Mouse (Mus musculus): ENCODE measurements around the gene Abcb4. TPM values are rescaled to one million over a fixed set of nuclear protein-coding genes. Genes with fewer than 3 reads are reported as not detected.

Gene Abcb4
- 0.71 and 0.84 TPM in 2 replicates for polyA plus RNA-seq (2012; rRNA removed)

DNA sequence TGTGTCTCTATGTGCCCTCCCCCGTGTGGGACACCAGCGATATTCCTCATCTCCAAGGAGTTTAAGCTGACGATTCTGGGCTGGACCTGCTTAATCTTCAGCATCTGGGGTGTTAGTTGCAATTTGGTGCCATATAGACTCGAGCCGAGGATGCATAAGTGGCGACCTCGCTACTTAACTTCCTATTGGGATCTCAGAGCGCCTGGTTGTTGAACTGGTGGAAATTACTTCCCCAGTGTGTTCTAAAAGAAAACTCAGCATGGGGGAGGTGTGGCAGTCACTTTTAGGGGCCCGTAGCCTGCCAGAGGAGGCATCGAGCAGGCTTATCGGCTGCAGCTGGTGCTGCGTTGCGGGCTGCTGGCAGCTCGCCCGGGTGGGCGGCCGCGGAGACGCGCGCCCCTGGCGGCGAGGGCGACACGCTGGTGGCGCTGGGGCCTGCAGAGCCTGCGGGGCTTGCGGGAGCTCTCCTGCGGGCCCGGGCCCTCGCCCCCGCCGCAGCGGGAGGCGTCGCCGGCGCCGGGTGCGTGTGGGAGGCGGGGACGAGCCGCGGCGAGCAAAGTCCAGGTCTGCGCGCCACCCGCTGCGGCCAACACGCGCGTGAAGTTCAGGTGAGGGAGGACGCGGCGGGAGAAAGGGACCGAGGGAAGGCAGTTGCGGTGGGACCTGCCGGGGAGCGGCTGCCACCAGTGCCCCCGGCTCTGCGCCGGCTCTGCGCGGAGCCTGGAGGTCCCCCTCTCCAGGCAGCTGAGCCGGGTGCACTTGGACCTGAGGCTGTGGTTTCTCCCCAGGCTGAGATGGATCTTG, at the start of gene Abcb4:
TSS of gene Abcb4 (plus strand) at position 418 of the 804 bp plus-strand sequence.

DNA sequence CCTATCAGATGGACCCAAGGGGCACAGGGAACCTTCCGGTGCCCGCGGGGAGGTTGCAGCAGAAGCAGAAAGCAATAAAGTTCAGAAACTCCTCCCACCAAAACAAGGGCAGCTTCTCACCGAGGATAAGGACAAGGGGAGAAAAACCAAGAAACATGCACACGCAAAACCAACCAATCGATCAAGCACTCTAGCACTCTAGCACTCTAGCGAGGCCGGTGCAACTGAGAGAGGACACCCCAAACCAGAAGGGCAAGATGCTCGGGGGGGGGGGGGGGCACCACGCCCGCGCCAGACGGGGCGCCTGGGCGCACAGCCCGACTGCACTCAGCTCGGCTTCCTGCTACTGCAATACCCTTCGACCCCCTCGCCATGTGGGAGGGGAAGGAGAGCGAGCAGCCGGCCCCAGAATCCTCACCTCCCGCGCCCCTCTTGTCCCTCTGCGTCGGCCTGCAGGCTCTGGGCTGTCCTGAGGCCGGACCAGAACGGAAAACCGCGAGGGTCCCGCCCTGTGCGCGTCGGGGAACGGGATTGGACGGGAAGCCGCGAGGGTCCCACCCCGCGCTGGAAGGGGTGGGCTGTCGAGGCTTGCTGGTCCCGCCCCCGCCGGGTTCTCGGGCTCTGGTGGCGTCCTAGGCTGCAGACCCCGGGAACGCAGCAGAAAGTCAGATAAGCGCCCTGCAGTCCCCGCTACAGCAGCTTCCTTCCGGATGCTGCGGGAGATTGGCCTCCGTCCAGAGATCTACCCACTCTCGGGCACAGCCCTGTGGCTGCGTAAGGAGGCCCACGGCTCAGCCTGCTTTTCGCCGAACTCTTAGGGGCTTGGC, 103.4 kb downstream of the Abcb4 start, which contains the start of gene Crot:
TSS of gene Crot (minus strand) at position 639 of the 827 bp plus-strand sequence.

Other genes with a start within 250 kb of the Abcb4 start
- 5.5 and 5.8 TPM in 2 replicates for gene Abcb1a, start 233.6 kb upstream of the Abcb4 start, polyA plus RNA-seq (2012; rRNA removed)
- 0.74 and 1.3 TPM in 2 replicates for gene Abcb1b, start 95.6 kb upstream of the Abcb4 start, polyA plus RNA-seq (2012; rRNA removed)
- gene Crot, start 103.6 kb downstream of the Abcb4 start, polyA plus RNA-seq (2012; rRNA removed) = 14.5 and 16.9 TPM in 2 replicates
- gene Tmem243, start 207.0 kb downstream of the Abcb4 start, polyA plus RNA-seq (2012; rRNA removed) = 4.5 and 5.2 TPM in 2 replicates